Mouse (Mus musculus) liver, adult 2 months (tissue): ENCODE measurements around the gene Adamtsl4. TPM values are rescaled to one million over a fixed set of nuclear protein-coding genes. Genes with fewer than 3 reads are reported as not detected.

Experiments used
- DNase-seq: peaks from one replicate; pipeline ENCODE4 v3.0.0-alpha.2; 2011; ENCODE audit warnings: low read depth, low spot score; ENCODE audit errors: extremely low read depth
- H3K27ac ChIP-seq: fragments of 200-500 bp; replicated peaks from 2 replicates; pipeline ENCODE4 v1.5.1; 2012; ENCODE audit warnings: low read depth, mild to moderate bottlenecking, control low read depth, inconsistent platforms, low read length; ENCODE audit not compliant: insufficient read depth
- H3K27me3 ChIP-seq: fragments of 200-500 bp; 2 replicates; pipeline ENCODE4 v1.6.1; 2012; ENCODE audit warnings: mild to moderate bottlenecking, moderate library complexity, low read length, inconsistent platforms; ENCODE audit not compliant: control insufficient read depth, insufficient read depth
- H3K36me3 ChIP-seq: fragments of 200-500 bp; 2 replicates; pipeline ENCODE4 v1.6.1; 2012; ENCODE audit warnings: low read length, inconsistent platforms; ENCODE audit not compliant: control insufficient read depth, insufficient read depth
- H3K4me1 ChIP-seq: fragments of 200-500 bp; 2 replicates; pipeline ENCODE4 v1.6.1; 2011; ENCODE audit warnings: low read length; ENCODE audit not compliant: control insufficient read depth, insufficient read depth
- H3K4me3 ChIP-seq: fragments of 200-500 bp; 2 replicates; pipeline ENCODE4 v1.5.1; 2011; ENCODE audit warnings: low read depth, mild to moderate bottlenecking, control low read depth, low read length, moderate library complexity; ENCODE audit not compliant: insufficient read depth
- H3K79me2 ChIP-seq: fragments of 200-500 bp; 2 replicates; pipeline ENCODE4 v1.6.1; 2012; ENCODE audit warnings: inconsistent platforms, mild to moderate bottlenecking, low read length, moderate library complexity; ENCODE audit not compliant: control insufficient read depth, insufficient read depth
- H3K9ac ChIP-seq: fragments of 200-500 bp; 2 replicates; pipeline ENCODE4 v1.6.1; 2012; ENCODE audit warnings: low read depth, mild to moderate bottlenecking, control low read depth, inconsistent platforms, low read length
- CTCF ChIP-seq: fragments of 200-500 bp; IDR thresholded peaks from 2 replicates; pipeline ENCODE4 v1.5.1; 2011; ENCODE audit warnings: low read depth, low read length, control low read depth
- POLR2A ChIP-seq: fragments of 200-500 bp; IDR thresholded peaks from 2 replicates; pipeline ENCODE4 v1.6.1; 2011; ENCODE audit warnings: low read length, control low read depth; ENCODE audit not compliant: insufficient read depth; ENCODE audit errors: extremely low read depth
- WGBS: fragments of 180-500 bp; shearing (Covaris S2); methylation state at CpG from one replicate; pipeline ENCODE4 v1.1.7; 2018; 5-methylcytosine and 5-hydroxymethylcytosine counted together
- polyA plus RNA-seq: library from polyadenylated mRNA; depleted of rRNA; stranded (reverse); fragments of >200 nt; gene quantifications from 2 replicates; pipeline ENCODE4 v1.2.3, GENCODE M21; 2012
- total RNA-seq: library from RNA; depleted of rRNA; stranded (reverse); fragments of >200 nt; gene quantifications from 2 replicates; pipeline ENCODE4 v1.2.3, GENCODE M21; 2014

The Adamtsl4 gene
- total and polyA plus RNA-seq, 2 experiments = 0.55 to 4.7 TPM

- no peak for DNase-seq
- Histone ChIP-seq H3K27me3 (no peaks in the 10 kb centered on the region), H3K79me2 (no peaks in the 10 kb centered on the region), H3K27ac (peak overlapping the region; percentile 89), H3K36me3 (no peaks in the 10 kb centered on the region), H3K9ac (peak overlapping the region; percentile 34; the same call in 1 of the 2 replicates), H3K4me3 (no peak overlapping the region), H3K4me1 (peaks cover 1% of the 10 kb centered on the region; the same call in 1 of the 2 replicates)
- TF ChIP-seq POLR2A = no peak
- no peak for TF ChIP-seq CTCF
- WGBS = 75% methylated on average over 6 of the region's 6 CpGs
These were observed 37.3 kb downstream of the Adamtsl4 start for GRCm38 (mm10) chr3:95650276-95651032.

- TF ChIP-seq CTCF (no peak), POLR2A (no peak)
- Histone ChIP-seq H3K9ac (no peak overlapping the region), H3K27ac (no peak overlapping the region), H3K79me2 (no peaks in the 10 kb centered on the region), H3K36me3 (no peaks in the 10 kb centered on the region), H3K4me1 (peaks cover 3% of the 10 kb centered on the region; the same call in 1 of the 2 replicates), H3K4me3 (no peak overlapping the region), H3K27me3 (no peaks in the 10 kb centered on the region)
- 94% methylated on average over 5 of the region's 5 CpGs for WGBS
- DNase-seq = no peak
These were observed 39.7 kb downstream of the Adamtsl4 start for GRCm38 (mm10) chr3:95648016-95648415.

- WGBS = 67% methylated on average over 10 of the region's 10 CpGs
- Histone ChIP-seq H3K27me3 (no peaks in the 10 kb centered on the region), H3K79me2 (no peaks in the 10 kb centered on the region), H3K9ac (no peak overlapping the region), H3K4me3 (no peak overlapping the region), H3K36me3 (no peaks in the 10 kb centered on the region), H3K27ac (peak overlapping the region; percentile 37), H3K4me1 (peaks cover 3% of the 10 kb centered on the region; the same call in 1 of the 2 replicates)
- DNase-seq = no peak
- TF ChIP-seq CTCF (no peak), POLR2A (no peak)
These were observed 42.1 kb downstream of the Adamtsl4 start for GRCm38 (mm10) chr3:95645313-95646235.

GRCm38 (mm10) chr3:95643097-95643496 is 44.6 kb downstream of the Adamtsl4 start:
- Histone ChIP-seq H3K4me3 (no peak overlapping the region), H3K9ac (no peak overlapping the region), H3K27me3 (no peaks in the 10 kb centered on the region), H3K27ac (0 out of 2 replicates have a peak overlapping the region, but pooled peaks have one; percentile 13), H3K4me1 (peaks cover 3% of the 10 kb centered on the region; the same call in 1 of the 2 replicates), H3K79me2 (no peaks in the 10 kb centered on the region), H3K36me3 (no peaks in the 10 kb centered on the region)
- 13% methylated on average over 7 of the region's 7 CpGs for WGBS
- TF ChIP-seq POLR2A = no peak
- no peak for TF ChIP-seq CTCF
- DNase-seq = peak; percentile 70

- Histone ChIP-seq H3K4me3 (no peak overlapping the region), H3K36me3 (peaks cover under 1% of the 10 kb centered on the region; the same call in 1 of the 2 replicates), H3K27me3 (no peaks in the 10 kb centered on the region), H3K27ac (no peak overlapping the region), H3K79me2 (no peaks in the 10 kb centered on the region), H3K9ac (no peak overlapping the region), H3K4me1 (peaks cover 11% of the 10 kb centered on the region)
- WGBS = 97% methylated on average over 1 of the region's 1 CpGs
- no peak for DNase-seq
- TF ChIP-seq CTCF (no peak), POLR2A (no peak)
These were observed 48.0 kb downstream of the Adamtsl4 start for GRCm38 (mm10) chr3:95639694-95640093.
